Comparison of ENCODE assay signal across 11 mouse cellular contexts in genomic region chr5:142431811-142432434, GRCm38 (mm10). TPM values are rescaled to one million over a fixed set of nuclear protein-coding genes. Genes with fewer than 3 reads are reported as not detected.
DNase-seq lines count a peak whose midpoint lies in the region; ATAC-seq and TF ChIP-seq lines count a peak whose summit lies in the region.
"Had no signal": no experiment of that assay in that cellular context is flagged by ENCODE, and none has a peak within 500 bp of the region (broad histone marks: within the 10 kb centered on the region; RNA-seq: fewer than 3 reads in every experiment).

No protein-coding gene starts in this region.

- peaks cover 52% of the 10 kb centered on the region; the same call in 1 of the 2 replicates for H3K79me2 ChIP-seq in liver, adult 2 months (ENCODE audit: control insufficient read depth, insufficient read depth, low read length)
- peaks cover 19% of the 10 kb centered on the region for H3K79me2 ChIP-seq in myocyte (ENCODE audit: control insufficient read depth, insufficient read depth)

- ATAC-seq in liver, embryonic 11.5 days (replicated peaks; ENCODE audit: low FRiP score), result no peak
- ATAC-seq in cerebellum, adult (ENCODE audit: insufficient number of reproducible peaks, low FRiP score, low TSS enrichment), result no peak
- ATAC-seq: intestine, postnatal 0 days had no signal

- H3ac ChIP-seq in myocyte (ENCODE audit: control insufficient read depth, insufficient read length), result no peak overlapping the region

- H3K4me1 ChIP-seq in liver, adult 2 months (ENCODE audit: control insufficient read depth, insufficient read depth, low read length), result peaks cover 23% of the 10 kb centered on the region
- 0 out of 2 replicates have a peak, but pooled peaks cover 6% of the 10 kb centered on the region for H3K4me1 ChIP-seq in liver, embryonic 11.5 days (replicated peaks; ENCODE audit: control insufficient read depth, insufficient read depth, low read length)

- peak; percentile 43 to 64 for DNase-seq in adrenal gland, postnatal 36 days
- no peak for DNase-seq in adrenal gland, postnatal 4 days (ENCODE audit: low spot score in 2 of 2)
- peak; percentile 92 for DNase-seq in liver, adult 2 months (ENCODE audit: extremely low read depth, low read depth, low spot score)
- no peak for DNase-seq in liver, embryonic 11.5 days (ENCODE audit: low spot score)
- DNase-seq in kidney, postnatal 14 days, result peak; percentile 36
- no peak for DNase-seq in frontal cortex, postnatal 25 days (ENCODE audit: low spot score in 2 of 2)
- DNase-seq: liver; right cerebral cortex, adult 18-20 months had no signal

- H3K27me3 ChIP-seq in liver, adult 2 months (ENCODE audit: control insufficient read depth, insufficient read depth, low read length), result no peaks in the 10 kb centered on the region
- no peaks in the 10 kb centered on the region for H3K27me3 ChIP-seq in liver, embryonic 11.5 days (replicated peaks; ENCODE audit: control insufficient read depth, insufficient read depth, low read length)
- H3K27me3 ChIP-seq in myocyte (ENCODE audit: control insufficient read depth, insufficient read depth, insufficient read length), result no peaks in the 10 kb centered on the region

- WGBS in liver, adult 2 months, result 29% methylated on average over 9 of the region's 9 CpGs
- 85% methylated on average over 9 of the region's 9 CpGs for WGBS in liver, embryonic 11.5 days

- H3K4me3 ChIP-seq in liver, adult 2 months (ENCODE audit: insufficient read depth, low read depth, low read length), result no peak overlapping the region
- no peak overlapping the region for H3K4me3 ChIP-seq in liver, embryonic 11.5 days (ENCODE audit: low read depth, low read length)
- H3K4me3 ChIP-seq in myocyte, result no peak overlapping the region

- no peak for TF ChIP-seq CTCF in liver, adult 2 months (IDR thresholded peaks at IDR 0.05; ENCODE audit: low read depth, low read length)

- H3K9ac ChIP-seq in liver, adult 2 months (ENCODE audit: low read depth, low read length), result no peak overlapping the region
- H3K9ac ChIP-seq in liver, embryonic 11.5 days (ENCODE audit: low read depth, low read length), result no peak overlapping the region

- TF ChIP-seq POLR2A in liver, adult 2 months (IDR thresholded peaks at IDR 0.05; ENCODE audit: extremely low read depth, insufficient read depth, low read length), result no peak
- no peak for TF ChIP-seq POLR2A in myocyte (IDR thresholded peaks at IDR 0.05; ENCODE audit: insufficient read length, low read depth)

- H3K27ac ChIP-seq in liver, adult 2 months (replicated peaks; ENCODE audit: insufficient read depth, low read depth, low read length), result peak overlapping the region; percentile 69
- H3K27ac ChIP-seq in liver, embryonic 11.5 days (ENCODE audit: low read depth, low read length), result no peak overlapping the region

- peaks cover 7% of the 10 kb centered on the region; the same call in 1 of the 2 replicates for H3K36me3 ChIP-seq in liver, adult 2 months (ENCODE audit: control insufficient read depth, insufficient read depth, low read length)
- peaks cover 18% of the 10 kb centered on the region for H3K36me3 ChIP-seq in liver, embryonic 11.5 days (ENCODE audit: control insufficient read depth, insufficient read depth, low read length)
- H3K36me3 ChIP-seq in myocyte (ENCODE audit: control insufficient read depth, insufficient read depth), result no peaks in the 10 kb centered on the region

- no peak overlapping the region for H3K4me2 ChIP-seq in liver, embryonic 11.5 days
- peak overlapping the region; percentile 22 for H3K4me2 ChIP-seq in myocyte (ENCODE audit: low read depth)

- no peaks in the 10 kb centered on the region for H3K9me3 ChIP-seq in liver, embryonic 11.5 days (ENCODE audit: control insufficient read depth, low read length)

TF ChIP-seq in myocyte, 11 proteins besides CTCF, POLR2A, EP300 and RAD21:
- TF ChIP-seq REST (IDR thresholded peaks at IDR 0.05; ENCODE audit: insufficient read depth, insufficient read length) (no peak), MYOD1 (IDR thresholded peaks at IDR 0.05; ENCODE audit: control insufficient read depth in 1 of 3, insufficient read length in 2 of 3, low read depth in 2 of 3) (no peak), CEBPB (IDR thresholded peaks at IDR 0.05; ENCODE audit: insufficient read depth, poor library complexity, severe bottlenecking) (0 out of 2 replicates have a peak, but pooled peaks have one; percentile 53), USF1 (IDR thresholded peaks at IDR 0.05; ENCODE audit: low read depth) (peak; percentile 8), POLR2AphosphoS2 (IDR thresholded peaks at IDR 0.05; ENCODE audit: insufficient read length, low read depth) (no peak)

RNA-seq across cellular contexts. Expression of gene Foxk1, which starts 30.6 kb away (rescaled TPM):
- total RNA-seq in adrenal gland, postnatal 36 days (2021), result 10 to 100 TPM; 21.3 to 22.3 TPM
- total RNA-seq in adrenal gland, postnatal 4 days (2021), result 10 to 100 TPM; 28.7 to 28.9 TPM
- 3.0 and 5.0 TPM in 2 replicates for total RNA-seq in liver, adult 2 months (2014; rRNA removed)
- 7.2 and 7.6 TPM in 2 replicates for polyA plus RNA-seq in liver, adult 2 months (2012; rRNA removed)
- 3.1 and 4.0 TPM in 2 replicates for polyA plus RNA-seq in liver, embryonic 11.5 days (2014; fragmentation: Nextera tagmentation; extraction: Ambion mirVana)
- polyA plus RNA-seq in myocyte (2012; fragmentation: generic; extraction: Trizol), result 10.4 TPM

RNA-seq across cellular contexts. Expression of gene Ap5z1, which starts 31.8 kb away (rescaled TPM):
- total RNA-seq in adrenal gland, postnatal 36 days (2021), result 10 to 100 TPM; 13.4 to 17.9 TPM
- 10 to 100 TPM; 22.2 to 24.6 TPM for total RNA-seq in adrenal gland, postnatal 4 days (2021)
- total RNA-seq in liver, adult 2 months (2014; rRNA removed), result 3.6 and 6.9 TPM in 2 replicates
- 23.3 and 24.9 TPM in 2 replicates for polyA plus RNA-seq in liver, adult 2 months (2012; rRNA removed)
- polyA plus RNA-seq in liver, embryonic 11.5 days (2014; fragmentation: Nextera tagmentation; extraction: Ambion mirVana), result 11.7 and 11.9 TPM in 2 replicates
- polyA plus RNA-seq in myocyte (2012; fragmentation: generic; extraction: Trizol), result 9.8 TPM

Comparison
In these comparisons a context has a peak if more than half of its experiments do, and no peak if none do; other contexts are left out.
1. DNase-seq: peak in adrenal gland, postnatal 36 days (2 of 2), liver, adult 2 months (single experiment) and kidney, postnatal 14 days (single experiment); none in adrenal gland, postnatal 4 days (0 of 2), liver, embryonic 11.5 days (single experiment) and frontal cortex, postnatal 25 days (0 of 2).